Mouse (Mus musculus): Measurements from ENCODE around the gene Stard5. TPM values are rescaled to one million over a fixed set of nuclear protein-coding genes. Genes with fewer than 3 reads are reported as not detected.

Stard5 gene
- polyA plus RNA-seq, 1 experiment from 2014 or later: 11.6 TPM

DNA sequence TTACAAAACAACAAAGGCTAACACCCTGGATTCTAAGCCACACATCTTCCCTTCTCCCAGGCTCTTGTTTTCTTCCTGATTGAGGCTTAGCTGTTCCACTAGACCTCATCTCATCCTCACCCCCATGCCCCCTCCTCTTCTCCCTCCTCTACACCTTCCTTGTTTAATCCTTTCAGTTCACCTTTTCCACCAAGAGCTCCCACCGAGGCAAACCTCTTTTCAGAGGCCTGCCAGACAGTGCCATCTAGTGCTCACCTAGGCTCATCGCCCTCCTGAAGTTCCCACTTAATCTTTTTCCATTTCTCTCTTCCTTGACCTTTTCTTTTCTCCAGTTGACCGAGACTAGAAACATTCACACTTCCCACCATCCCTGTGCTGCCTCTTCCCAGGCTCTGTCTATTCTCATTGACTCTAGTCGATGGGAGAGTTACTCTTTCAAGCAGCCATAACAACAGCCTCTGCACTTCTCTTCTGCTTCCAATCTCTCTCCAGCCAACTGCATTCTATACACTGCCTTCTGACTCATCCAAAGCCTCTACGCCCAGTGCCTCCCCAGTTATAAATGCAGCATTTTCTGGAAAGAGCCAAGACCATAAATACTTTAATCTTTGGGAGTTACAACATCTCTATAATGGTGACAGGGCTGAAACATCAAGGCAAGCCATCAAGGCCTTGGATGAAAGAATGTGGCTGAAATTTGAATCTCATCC, 43.9 kb downstream of the Stard5 start:
- no peaks in the 10 kb centered on the region for H3K9me3 ChIP-seq
- no peaks in the 10 kb centered on the region for H3K36me3 ChIP-seq (replicated peaks)
- no peak overlapping the region for H3K4me2 ChIP-seq
- no peak overlapping the region for H3K4me3 ChIP-seq (replicated peaks)
- no peak overlapping the region for H3K9ac ChIP-seq
- no peaks in the 10 kb centered on the region for H3K4me1 ChIP-seq
- H3K27ac ChIP-seq: no peak overlapping the region
- 37% methylated on average over 5 of the region's 5 CpGs for WGBS
- no peak for ATAC-seq (ENCODE audit: low FRiP score)
- H3K27me3 ChIP-seq: no peaks in the 10 kb centered on the region

- H3K4me1 ChIP-seq: no peaks in the 10 kb centered on the region
- no peak overlapping the region for H3K4me3 ChIP-seq (replicated peaks)
- H3K27me3 ChIP-seq: no peaks in the 10 kb centered on the region
- ATAC-seq (ENCODE audit: low FRiP score): no peak
- H3K4me2 ChIP-seq: no peak overlapping the region
- H3K9ac ChIP-seq: no peak overlapping the region
- no peaks in the 10 kb centered on the region for H3K9me3 ChIP-seq
- H3K36me3 ChIP-seq (replicated peaks): no peaks in the 10 kb centered on the region
- no peak overlapping the region for H3K27ac ChIP-seq
- WGBS: 85% methylated on average over 3 of the region's 3 CpGs
Observed at GRCm38 (mm10) chr7:83677296-83677695, 45.5 kb downstream of the Stard5 start.

GRCm38 (mm10) chr7:83678506-83678905, 46.7 kb downstream of the Stard5 start:
- WGBS: 92% methylated on average over 4 of the region's 4 CpGs
- Histone ChIP-seq H3K4me1 (no peaks in the 10 kb centered on the region; the same call in 1 of the 2 replicates), H3K4me2 (no peak overlapping the region), H3K9me3 (no peaks in the 10 kb centered on the region), H3K27ac (no peak overlapping the region), H3K27me3 (no peaks in the 10 kb centered on the region), H3K4me3 (replicated peaks) (no peak overlapping the region), H3K36me3 (replicated peaks) (no peaks in the 10 kb centered on the region), H3K9ac (no peak overlapping the region)
- no peak for ATAC-seq (ENCODE audit: low FRiP score)

DNA sequence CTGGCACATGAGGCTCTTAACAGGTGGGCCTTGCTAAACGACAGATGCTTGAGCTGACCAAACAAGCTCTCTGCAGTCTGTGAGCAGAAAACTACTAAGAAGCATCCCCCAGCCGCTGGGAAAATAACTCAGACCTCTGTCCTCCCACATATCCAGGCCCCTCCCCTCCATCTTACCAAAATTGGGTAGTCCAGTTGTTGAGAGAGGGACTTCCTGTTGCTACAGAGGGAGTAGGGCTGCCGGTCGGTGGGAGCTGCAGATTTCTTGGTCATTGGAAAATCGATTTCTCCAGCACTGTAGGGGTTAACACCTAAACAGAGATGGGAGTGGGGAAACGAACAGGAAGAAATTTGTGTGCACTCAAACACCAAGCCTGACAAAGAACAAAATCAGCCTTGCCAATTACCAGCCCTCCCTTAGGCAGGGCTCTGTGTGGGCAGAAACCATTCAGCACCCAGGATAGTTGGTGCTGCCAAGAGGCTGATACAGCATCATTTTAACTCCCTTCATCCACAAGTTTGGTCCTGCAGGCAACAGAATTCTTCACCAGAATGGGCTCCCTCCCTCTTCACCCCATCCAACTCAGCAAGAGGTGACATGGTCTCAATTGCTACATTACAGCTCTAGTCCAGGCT, 51.0 kb downstream of the Stard5 start:
- Histone ChIP-seq H3K27ac (no peak overlapping the region), H3K36me3 (replicated peaks) (no peaks in the 10 kb centered on the region), H3K9ac (no peak overlapping the region), H3K4me3 (replicated peaks) (no peak overlapping the region), H3K4me1 (no peaks in the 10 kb centered on the region; the same call in 1 of the 2 replicates), H3K9me3 (no peaks in the 10 kb centered on the region), H3K27me3 (no peaks in the 10 kb centered on the region), H3K4me2 (no peak overlapping the region)
- no peak for ATAC-seq (ENCODE audit: low FRiP score)
- 54% methylated on average over 6 of the region's 6 CpGs for WGBS

DNA sequence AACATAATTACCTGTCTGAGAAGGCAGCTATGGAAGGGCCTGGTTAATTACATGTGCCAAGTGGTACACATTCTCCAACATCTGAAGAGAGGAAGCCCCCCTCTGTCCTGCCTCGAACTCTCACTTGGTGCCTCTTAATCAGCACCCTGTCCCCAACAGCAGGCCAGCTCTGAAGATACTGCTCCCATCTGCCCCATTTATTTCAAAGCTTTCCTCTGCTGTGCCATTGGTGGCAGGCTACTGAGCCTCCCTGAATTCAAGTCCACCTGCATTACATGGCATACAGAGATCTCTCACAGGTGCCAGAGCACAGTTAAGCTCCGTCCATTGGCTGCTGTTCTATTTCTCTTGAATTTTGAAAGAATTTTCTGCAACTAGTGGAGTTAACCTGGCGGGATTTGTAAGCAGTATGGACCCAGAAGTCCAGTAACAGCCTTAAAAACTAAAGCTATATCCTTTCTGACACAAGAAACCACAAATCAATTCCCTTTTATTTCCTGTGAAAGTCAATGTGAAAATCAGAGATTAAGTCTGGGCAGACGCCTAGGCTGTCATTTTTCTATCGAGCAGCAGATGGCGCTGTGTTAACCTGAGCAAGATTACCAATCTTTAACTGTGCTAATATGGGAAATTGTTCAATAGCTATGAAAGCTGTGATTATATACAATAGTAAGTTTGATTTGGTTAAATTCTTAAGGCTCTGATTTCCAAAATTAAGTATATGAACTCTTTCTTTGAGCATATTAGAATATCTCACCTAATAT, 63.9 kb downstream of the Stard5 start:
- 31% methylated on average over 6 of the region's 6 CpGs for WGBS
- H3K4me1 ChIP-seq: no peaks in the 10 kb centered on the region
- no peak overlapping the region for H3K4me2 ChIP-seq
- no peak overlapping the region for H3K4me3 ChIP-seq (replicated peaks)
- no peaks in the 10 kb centered on the region for H3K36me3 ChIP-seq (replicated peaks)
- H3K9ac ChIP-seq: no peak overlapping the region
- 0 out of 2 replicates have a peak, but pooled peaks have one; percentile 33 for ATAC-seq (ENCODE audit: low FRiP score)
- no peak overlapping the region for H3K27ac ChIP-seq
- no peaks in the 10 kb centered on the region for H3K9me3 ChIP-seq
- no peaks in the 10 kb centered on the region for H3K27me3 ChIP-seq

- H3K4me1 ChIP-seq: peaks cover 5% of the 10 kb centered on the region
- H3K9ac ChIP-seq: no peak overlapping the region
- H3K36me3 ChIP-seq (replicated peaks): no peaks in the 10 kb centered on the region
- WGBS: 84% methylated on average over 6 of the region's 6 CpGs
- H3K27me3 ChIP-seq: no peaks in the 10 kb centered on the region
- no peak overlapping the region for H3K27ac ChIP-seq
- ATAC-seq (ENCODE audit: low FRiP score): no peak
- no peaks in the 10 kb centered on the region for H3K9me3 ChIP-seq
- no peak overlapping the region for H3K4me2 ChIP-seq
- no peak overlapping the region for H3K4me3 ChIP-seq (replicated peaks)
Observed at GRCm38 (mm10) chr7:83699066-83699745, 67.4 kb downstream of the Stard5 start.

Other genes starting within 250 kb of the Stard5 start
- gene Tmc3, start 47.0 kb upstream of the Stard5 start, polyA plus RNA-seq (2016; fragmentation: Nextera tagmentation; extraction: Ambion mirVana): 0.14 and 0.26 TPM in 2 replicates
- 0.86 and 0.95 TPM in 2 replicates for gene Il16, start 113.8 kb downstream of the Stard5 start, polyA plus RNA-seq (2016; fragmentation: Nextera tagmentation; extraction: Ambion mirVana)
- gene Cfap161, start 162.9 kb downstream of the Stard5 start, polyA plus RNA-seq (2016; fragmentation: Nextera tagmentation; extraction: Ambion mirVana): 0.28 and 0.49 TPM in 2 replicates

All from forebrain, embryonic 12.5 days (tissue).